ENCODE assay signal across 9 mouse cellular contexts in the genomic region with DNA sequence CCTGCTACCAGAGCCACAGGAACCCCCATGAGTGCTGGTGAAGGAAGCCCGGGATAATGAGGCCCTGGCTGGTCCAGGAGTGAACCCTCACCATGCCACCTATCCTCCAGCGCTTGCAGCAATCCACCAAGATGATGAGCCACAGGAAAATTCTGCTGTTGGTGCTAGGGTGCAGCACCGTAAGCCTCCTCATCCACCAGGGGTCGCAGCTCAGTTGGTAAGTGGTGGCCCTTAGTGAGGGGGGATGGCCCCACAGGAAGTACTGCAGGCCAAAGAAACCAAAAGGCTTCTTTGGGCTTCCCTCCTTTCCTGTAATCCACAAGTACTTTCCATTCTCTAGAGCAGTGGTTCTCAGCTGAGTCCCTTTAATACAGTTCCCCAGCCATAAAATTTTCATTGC. TPM values are rescaled to one million over a fixed set of nuclear protein-coding genes. Genes with fewer than 3 reads are reported as not detected.
DNase-seq lines count a peak whose midpoint lies in the region; ATAC-seq lines count a peak whose summit lies in the region.
"Had no signal": no experiment of that assay in that cellular context is flagged by ENCODE, and none has a peak within 500 bp of the region (broad histone marks: within the 10 kb centered on the region; RNA-seq: fewer than 3 reads in every experiment).

No protein-coding gene starts in this region.

- no peaks in the 10 kb centered on the region for H3K9me3 ChIP-seq in intestine, embryonic 14.5 days (ENCODE audit: control insufficient read depth, low read length)
- no peaks in the 10 kb centered on the region for H3K9me3 ChIP-seq in intestine, embryonic 16.5 days (ENCODE audit: control insufficient read depth, low read length)
- H3K9me3 ChIP-seq in neural tube, embryonic 11.5 days (ENCODE audit: control insufficient read depth, low read length): no peaks in the 10 kb centered on the region

- no peak overlapping the region for H3K9ac ChIP-seq in intestine, embryonic 14.5 days (ENCODE audit: low read length)
- H3K9ac ChIP-seq in intestine, embryonic 16.5 days (ENCODE audit: low read depth, low read length): no peak overlapping the region
- H3K9ac ChIP-seq in neural tube, embryonic 11.5 days (ENCODE audit: low read length): no peak overlapping the region

- 19% methylated on average over 4 of the region's 4 CpGs for WGBS in intestine, embryonic 14.5 days
- 13% methylated on average over 4 of the region's 4 CpGs for WGBS in intestine, embryonic 16.5 days
- WGBS in neural tube, embryonic 11.5 days: 22% methylated on average over 4 of the region's 4 CpGs

- H3K4me1 ChIP-seq in intestine, embryonic 14.5 days (replicated peaks; ENCODE audit: control insufficient read depth, insufficient read depth, low read length): no peaks in the 10 kb centered on the region
- peaks cover 8% of the 10 kb centered on the region; the same call in 1 of the 2 replicates for H3K4me1 ChIP-seq in intestine, embryonic 16.5 days (ENCODE audit: control insufficient read depth, insufficient read depth, low read length)
- peaks cover 3% of the 10 kb centered on the region; the same call in 1 of the 2 replicates for H3K4me1 ChIP-seq in neural tube, embryonic 11.5 days (ENCODE audit: control insufficient read depth, insufficient read depth, low read length)

- peak; percentile 69 for DNase-seq in intestine, embryonic 14.5 days (ENCODE audit: low spot score)
- peak; percentile 49 for DNase-seq in 3134 (ENCODE audit: extremely low read depth, insufficient read length, low spot score)
- DNase-seq in CD8-positive naive resting alpha-beta T cell, adult 2 months (ENCODE audit: low read depth in 2 of 2, low spot score in 2 of 2): peak; percentile 69 to 77
- DNase-seq in embryo, embryonic 10 days (ENCODE audit: low spot score): peak; percentile 81
- peak; percentile 67 for DNase-seq in kidney, postnatal 14 days
- DNase-seq in neural tube, embryonic 11.5 days (ENCODE audit: low spot score): peak; percentile 55
- no peak for DNase-seq in yolk sac, embryonic 10.5 days (ENCODE audit: low spot score)

- no peak overlapping the region for H3K4me3 ChIP-seq in intestine, embryonic 14.5 days (ENCODE audit: low read depth, low read length)
- H3K4me3 ChIP-seq in intestine, embryonic 16.5 days (ENCODE audit: low read length): no peak overlapping the region
- H3K4me3 ChIP-seq in neural tube, embryonic 11.5 days (ENCODE audit: low read depth, low read length): no peak overlapping the region

- H3K4me2 ChIP-seq in intestine, embryonic 14.5 days (ENCODE audit: low read length): no peak overlapping the region
- H3K4me2 ChIP-seq in intestine, embryonic 16.5 days (ENCODE audit: low read depth, low read length): no peak overlapping the region
- H3K4me2 ChIP-seq in neural tube, embryonic 11.5 days (ENCODE audit: low read depth): no peak overlapping the region

- ATAC-seq in intestine, embryonic 14.5 days (replicated peaks; ENCODE audit: low FRiP score, low TSS enrichment, low read depth): no peak
- ATAC-seq in intestine, embryonic 16.5 days: no peak
- ATAC-seq in neural tube, embryonic 11.5 days (ENCODE audit: insufficient read depth, low FRiP score, low TSS enrichment): no peak

- H3K27ac ChIP-seq in intestine, embryonic 14.5 days (ENCODE audit: low read depth): no peak overlapping the region
- H3K27ac ChIP-seq in intestine, embryonic 16.5 days (ENCODE audit: low read length): no peak overlapping the region
- H3K27ac ChIP-seq in neural tube, embryonic 11.5 days (ENCODE audit: low read depth, low read length): no peak overlapping the region

- 0 out of 2 replicates have a peak, but pooled peaks cover 3% of the 10 kb centered on the region for H3K27me3 ChIP-seq in intestine, embryonic 14.5 days (replicated peaks; ENCODE audit: control insufficient read depth, insufficient read depth, low read length)
- peaks cover 2% of the 10 kb centered on the region; the same call in 1 of the 2 replicates for H3K27me3 ChIP-seq in intestine, embryonic 16.5 days (replicated peaks; ENCODE audit: control insufficient read depth, insufficient read depth, low read length)
- no peaks in the 10 kb centered on the region for H3K27me3 ChIP-seq in neural tube, embryonic 11.5 days (ENCODE audit: control insufficient read depth, insufficient read depth, low read length)

- no peaks in the 10 kb centered on the region for H3K36me3 ChIP-seq in intestine, embryonic 14.5 days (ENCODE audit: control insufficient read depth, insufficient read depth, low read length)
- no peaks in the 10 kb centered on the region for H3K36me3 ChIP-seq in intestine, embryonic 16.5 days (ENCODE audit: control insufficient read depth, insufficient read depth, low read length)
- peaks cover 8% of the 10 kb centered on the region; the same call in 1 of the 2 replicates for H3K36me3 ChIP-seq in neural tube, embryonic 11.5 days (ENCODE audit: control insufficient read depth, insufficient read depth, low read length)

RNA-seq across cellular contexts. Expression of a gene that starts 4.3 kb away (rescaled TPM):
- polyA plus RNA-seq in intestine, embryonic 14.5 days (2014; fragmentation: Nextera tagmentation; extraction: Ambion mirVana): 2.9 and 3.3 TPM in 2 replicates
- 1.5 and 1.9 TPM in 2 replicates for polyA plus RNA-seq in intestine, embryonic 16.5 days (2015; fragmentation: Nextera tagmentation; extraction: Ambion mirVana)
- polyA plus RNA-seq in neural tube, embryonic 11.5 days (2014; fragmentation: Nextera tagmentation; extraction: Ambion mirVana): 16.2 and 17.8 TPM in 2 replicates

RNA-seq across cellular contexts. Expression of a gene that starts 7.2 kb away (rescaled TPM):
- polyA plus RNA-seq in intestine, embryonic 14.5 days (2014; fragmentation: Nextera tagmentation; extraction: Ambion mirVana): 321 and 334 TPM in 2 replicates
- 265 and 280 TPM in 2 replicates for polyA plus RNA-seq in intestine, embryonic 16.5 days (2015; fragmentation: Nextera tagmentation; extraction: Ambion mirVana)
- polyA plus RNA-seq in neural tube, embryonic 11.5 days (2014; fragmentation: Nextera tagmentation; extraction: Ambion mirVana): 405 and 416 TPM in 2 replicates

RNA-seq across cellular contexts. Expression of a gene that starts 29.5 kb away (rescaled TPM):
- 22.9 and 23.4 TPM in 2 replicates for polyA plus RNA-seq in intestine, embryonic 14.5 days (2014; fragmentation: Nextera tagmentation; extraction: Ambion mirVana)
- polyA plus RNA-seq in intestine, embryonic 16.5 days (2015; fragmentation: Nextera tagmentation; extraction: Ambion mirVana): 11.4 and 13.8 TPM in 2 replicates
- polyA plus RNA-seq in neural tube, embryonic 11.5 days (2014; fragmentation: Nextera tagmentation; extraction: Ambion mirVana): 29.8 and 30.5 TPM in 2 replicates

RNA-seq across cellular contexts. Expression of a gene that starts 33.1 kb away (rescaled TPM):
- not detected in 2 replicates for polyA plus RNA-seq in intestine, embryonic 14.5 days (2014; fragmentation: Nextera tagmentation; extraction: Ambion mirVana)
- not detected in 2 replicates for polyA plus RNA-seq in intestine, embryonic 16.5 days (2015; fragmentation: Nextera tagmentation; extraction: Ambion mirVana)
- not detected in 2 replicates for polyA plus RNA-seq in neural tube, embryonic 11.5 days (2014; fragmentation: Nextera tagmentation; extraction: Ambion mirVana)
- polyA plus RNA-seq: frontal cortex, adult 2 months had no signal

RNA-seq across cellular contexts. Expression of a gene that starts 46.9 kb away (rescaled TPM):
- polyA plus RNA-seq in intestine, embryonic 14.5 days (2014; fragmentation: Nextera tagmentation; extraction: Ambion mirVana): 1.8 and 2.5 TPM in 2 replicates
- polyA plus RNA-seq in intestine, embryonic 16.5 days (2015; fragmentation: Nextera tagmentation; extraction: Ambion mirVana): 33.1 and 50.6 TPM in 2 replicates
- polyA plus RNA-seq in neural tube, embryonic 11.5 days (2014; fragmentation: Nextera tagmentation; extraction: Ambion mirVana): 1.8 and 1.9 TPM in 2 replicates
